Mouse (Mus musculus): ENCODE data around the gene Hba-a1.

DNA sequence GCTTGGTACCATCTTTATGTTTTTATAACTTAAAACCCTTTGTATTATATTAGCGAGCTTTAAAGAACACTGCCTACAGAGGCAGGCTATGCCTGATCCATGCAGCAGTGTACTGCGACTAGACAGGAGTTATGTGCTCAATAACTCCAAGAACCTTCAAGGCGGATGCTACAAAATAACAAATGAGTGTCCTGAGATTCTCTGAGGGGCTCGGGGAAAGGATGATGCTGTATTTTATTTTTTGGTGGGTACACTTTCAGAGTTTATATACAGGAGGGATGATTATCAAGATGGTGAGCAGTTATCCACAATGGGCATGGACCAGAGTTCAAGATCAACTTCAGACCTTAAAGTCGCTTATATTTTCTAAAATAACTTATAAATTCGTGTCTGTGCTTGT lies 16.5 kb upstream of the Hba-a1 start:
- TF ChIP-seq CTCF (IDR thresholded peaks at IDR 0.05; ENCODE audit: borderline replicate concordance, insufficient read depth, low read depth, low read length) (no peak), POLR2A (IDR thresholded peaks at IDR 0.05; ENCODE audit: borderline replicate concordance, insufficient read depth, low read length) (no peak)

All from cerebellum, adult 2 months (tissue).